ENCODE assay signal across 9 mouse cellular contexts in the genomic region with DNA sequence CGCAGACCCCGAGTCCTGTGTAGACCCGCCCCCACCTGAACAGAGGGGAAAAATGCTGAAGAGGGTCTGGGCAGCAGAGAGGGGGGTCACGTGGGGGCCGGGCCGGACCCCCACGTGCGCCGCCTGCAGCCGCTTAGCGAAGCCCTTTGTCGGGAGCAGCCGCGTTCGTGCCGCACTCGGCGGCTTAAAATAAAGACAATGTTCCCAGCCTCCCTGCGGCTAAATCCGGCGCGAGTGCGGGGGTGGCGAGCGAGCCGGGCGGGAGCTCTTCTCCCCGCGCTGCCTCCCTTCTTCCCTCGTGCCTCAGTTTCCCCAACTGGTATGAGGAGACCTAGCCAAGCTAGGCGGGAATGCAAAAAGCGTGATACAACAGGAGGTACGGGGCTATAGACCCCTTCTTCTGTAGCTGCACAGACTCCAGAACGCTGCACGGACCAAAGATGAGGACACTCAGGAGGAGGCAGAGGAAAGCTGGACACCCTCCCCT. TPM values are rescaled to one million over a fixed set of nuclear protein-coding genes. Genes with fewer than 3 reads are reported as not detected.
DNase-seq lines count a peak whose midpoint lies in the region; ATAC-seq and TF ChIP-seq lines count a peak whose summit lies in the region.
"Had no signal": no experiment of that assay in that cellular context is flagged by ENCODE, and none has a peak within 500 bp of the region (broad histone marks: within the 10 kb centered on the region; RNA-seq: fewer than 3 reads in every experiment).

No protein-coding gene starts in this region.

- no peak for TF ChIP-seq EP300 in heart, postnatal 0 days (IDR thresholded peaks at IDR 0.05; ENCODE audit: low read depth)

- H3K4me3 ChIP-seq in kidney, embryonic 15.5 days (replicated peaks): peak overlapping the region; percentile 43
- H3K4me3 ChIP-seq in heart, postnatal 0 days (ENCODE audit: low read depth, low read length): peak overlapping the region; percentile 47
- peak overlapping the region; percentile 42 for H3K4me3 ChIP-seq in neural tube, embryonic 12.5 days

- peak overlapping the region; percentile 81 for H3K4me2 ChIP-seq in kidney, embryonic 15.5 days
- peak overlapping the region; percentile 85 for H3K4me2 ChIP-seq in heart, postnatal 0 days (ENCODE audit: low read depth, low read length)
- H3K4me2 ChIP-seq in neural tube, embryonic 12.5 days (replicated peaks): peak overlapping the region; percentile 89

- H3K36me3 ChIP-seq in kidney, embryonic 15.5 days: no peaks in the 10 kb centered on the region
- H3K36me3 ChIP-seq in heart, postnatal 0 days (replicated peaks; ENCODE audit: control insufficient read depth, insufficient read depth, low read length): no peaks in the 10 kb centered on the region
- H3K36me3 ChIP-seq in neural tube, embryonic 12.5 days: no peaks in the 10 kb centered on the region

- H3K9me3 ChIP-seq in kidney, embryonic 15.5 days (replicated peaks): no peaks in the 10 kb centered on the region
- no peaks in the 10 kb centered on the region for H3K9me3 ChIP-seq in heart, postnatal 0 days (replicated peaks; ENCODE audit: control insufficient read depth, low read length)
- no peaks in the 10 kb centered on the region for H3K9me3 ChIP-seq in neural tube, embryonic 12.5 days

- H3K9ac ChIP-seq in kidney, embryonic 15.5 days: peak overlapping the region; percentile 34
- no peak overlapping the region; the same call in 1 of the 2 replicates for H3K9ac ChIP-seq in heart, postnatal 0 days (replicated peaks; ENCODE audit: low read depth, low read length)
- peak overlapping the region; percentile 58 for H3K9ac ChIP-seq in neural tube, embryonic 12.5 days

- peaks cover 11% of the 10 kb centered on the region; the same call in 1 of the 2 replicates for H3K27me3 ChIP-seq in kidney, embryonic 15.5 days
- H3K27me3 ChIP-seq in heart, postnatal 0 days (ENCODE audit: control insufficient read depth, insufficient read depth, low read length): peaks cover 12% of the 10 kb centered on the region; the same call in 1 of the 2 replicates
- H3K27me3 ChIP-seq in neural tube, embryonic 12.5 days (replicated peaks): no peaks in the 10 kb centered on the region; the same call in 1 of the 2 replicates

- H3K4me1 ChIP-seq in kidney, embryonic 15.5 days: peaks cover 22% of the 10 kb centered on the region
- H3K4me1 ChIP-seq in heart, postnatal 0 days (ENCODE audit: control insufficient read depth, insufficient read depth): no peaks in the 10 kb centered on the region
- H3K4me1 ChIP-seq in neural tube, embryonic 12.5 days: peaks cover 9% of the 10 kb centered on the region; the same call in 1 of the 2 replicates

- no peak for TF ChIP-seq CTCF in heart, postnatal 0 days (IDR thresholded peaks at IDR 0.05; ENCODE audit: low read depth)

- DNase-seq in kidney, adult 11 months: no peak
- DNase-seq in embryo, embryonic 11 days: peak; percentile 74
- DNase-seq in heart, postnatal 0 days (ENCODE audit: low spot score): no peak
- peak; percentile 82 to 85 for DNase-seq in left cerebral cortex, postnatal 14 days (ENCODE audit: low spot score in 2 of 2)
- DNase-seq in ovary, adult 18-20 months (ENCODE audit: low spot score): no peak
- DNase-seq in spleen, postnatal 14 days (ENCODE audit: low spot score in 2 of 2): no peak

- peak; percentile 36 for ATAC-seq in kidney, embryonic 15.5 days (replicated peaks; ENCODE audit: low FRiP score)
- ATAC-seq in heart, postnatal 0 days (ENCODE audit: insufficient read depth, low read depth): peak; percentile 43; the same call in 1 of the 2 replicates
- peak; percentile 75 for ATAC-seq in neural tube, embryonic 12.5 days (ENCODE audit: low FRiP score, low read depth)
- ATAC-seq: Patski had no signal

- WGBS in kidney, embryonic 15.5 days: 2% methylated on average over 35 of the region's 35 CpGs
- WGBS in heart, postnatal 0 days: under 1% methylated on average over 35 of the region's 35 CpGs
- WGBS in neural tube, embryonic 12.5 days: 2% methylated on average over 35 of the region's 35 CpGs

- intact Hi-C loops in left cerebral cortex, postnatal 14 days (cut with DNase I): loop anchor here (1.0 to 2.0 kb wide), 2 partner anchors 75 to 84 kb away; no protein-coding TSS in a partner anchor

- no peak overlapping the region for H3K27ac ChIP-seq in kidney, embryonic 15.5 days
- H3K27ac ChIP-seq in heart, postnatal 0 days (ENCODE audit: low read depth): no peak overlapping the region
- no peak overlapping the region for H3K27ac ChIP-seq in neural tube, embryonic 12.5 days

RNA-seq across cellular contexts. Expression of gene Chrm1, which starts 1.7 kb away (rescaled TPM):
- 0.06 and 0.14 TPM in 2 replicates for polyA plus RNA-seq in kidney, embryonic 15.5 days (2015; fragmentation: Nextera tagmentation; extraction: Ambion mirVana)
- total RNA-seq in heart, postnatal 0 days (2014; rRNA removed; ENCODE audit: low replicate concordance): not detected in 2 replicates
- polyA plus RNA-seq in heart, postnatal 0 days (2015; fragmentation: Nextera tagmentation; extraction: Ambion mirVana): 0.05 TPM in 1 of 2 replicates, not detected in the other
- 100 to 1,000 TPM; 148 to 165 TPM for total RNA-seq in left cerebral cortex, postnatal 14 days (2021)
- polyA plus RNA-seq in neural tube, embryonic 12.5 days (2016; fragmentation: Nextera tagmentation; extraction: Ambion mirVana): 0.17 and 0.20 TPM in 2 replicates

RNA-seq across cellular contexts. Expression of gene Slc22a6, which starts 44.0 kb away (rescaled TPM):
- 21.6 and 26.5 TPM in 2 replicates for polyA plus RNA-seq in kidney, embryonic 15.5 days (2015; fragmentation: Nextera tagmentation; extraction: Ambion mirVana)
- 0.04 TPM in 1 of 2 replicates, not detected in the other for total RNA-seq in heart, postnatal 0 days (2014; rRNA removed; ENCODE audit: low replicate concordance)
- polyA plus RNA-seq in heart, postnatal 0 days (2015; fragmentation: Nextera tagmentation; extraction: Ambion mirVana): not detected in 2 replicates
- total RNA-seq in left cerebral cortex, postnatal 14 days (2021): 1 to 10 TPM; 4.8 to 5.7 TPM
- 2.0 and 2.5 TPM in 2 replicates for polyA plus RNA-seq in neural tube, embryonic 12.5 days (2016; fragmentation: Nextera tagmentation; extraction: Ambion mirVana)
- polyA plus RNA-seq: Patski had no signal

Comparison
In these comparisons a context has a peak if more than half of its experiments do, and no peak if none do; other contexts are left out.
1. DNase-seq: peak in embryo, embryonic 11 days (single experiment) and left cerebral cortex, postnatal 14 days (2 of 2); none in kidney, adult 11 months (single experiment), heart, postnatal 0 days (single experiment), ovary, adult 18-20 months (single experiment) and spleen, postnatal 14 days (0 of 2).
2. Peak in every context shown above with its lines, with median percentiles within 50 percentile points of each other: ATAC-seq, H3K4me2 ChIP-seq and H3K4me3 ChIP-seq.